Mouse (Mus musculus) right cerebral cortex, postnatal 36 days (tissue): ENCODE measurements around the gene Fam53a.

Source experiments
- DNase-seq, 2 experiments: peaks; one replicate each; pipeline ENCODE4 v3.0.0; 2022; ENCODE audit warnings: low spot score in 2 of 2, mixed read lengths in 1 of 2

Fam53a gene

DNA sequence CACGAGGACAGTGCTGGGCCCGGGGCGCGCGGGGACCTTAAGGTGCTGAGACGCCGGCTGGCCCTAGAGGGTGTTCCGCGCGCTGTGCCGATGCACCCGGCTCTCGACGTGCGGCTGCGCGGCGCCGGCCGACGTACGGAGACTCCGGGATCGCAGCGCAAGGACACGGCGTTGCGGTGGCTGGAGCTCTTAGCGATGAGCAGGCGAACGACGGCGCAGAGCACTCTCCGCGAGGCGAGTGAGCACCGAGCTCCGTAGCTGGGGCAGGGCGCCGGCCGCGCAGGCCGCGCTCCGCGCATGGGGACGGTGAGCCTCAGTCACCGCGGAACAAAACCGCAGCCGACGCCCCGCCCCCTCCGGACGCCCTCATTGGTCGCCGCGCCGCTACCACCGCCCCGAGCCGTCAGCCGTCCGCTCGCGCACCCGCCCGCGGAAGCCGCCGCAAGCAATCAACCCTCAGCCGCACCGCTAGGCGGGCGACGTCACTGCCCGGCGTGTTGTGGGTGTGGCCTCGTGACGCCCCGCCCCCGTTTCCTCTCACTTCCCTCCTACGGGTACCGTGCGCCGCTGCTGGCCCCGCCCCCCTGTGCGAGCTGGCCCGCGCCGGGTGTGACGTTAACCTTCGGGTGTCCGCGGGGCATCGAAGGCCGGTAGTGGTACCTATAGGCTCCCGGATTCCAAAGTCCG, at the start of gene Fam53a, which contains the start of gene Gm9903:
TSS of gene Fam53a (minus strand) at position 335 of the 687 bp plus-strand sequence.
TSS of gene Gm9903 (plus strand) at position 625 of the 687 bp plus-strand sequence.
- DNase-seq = peak; percentile 99

DNA sequence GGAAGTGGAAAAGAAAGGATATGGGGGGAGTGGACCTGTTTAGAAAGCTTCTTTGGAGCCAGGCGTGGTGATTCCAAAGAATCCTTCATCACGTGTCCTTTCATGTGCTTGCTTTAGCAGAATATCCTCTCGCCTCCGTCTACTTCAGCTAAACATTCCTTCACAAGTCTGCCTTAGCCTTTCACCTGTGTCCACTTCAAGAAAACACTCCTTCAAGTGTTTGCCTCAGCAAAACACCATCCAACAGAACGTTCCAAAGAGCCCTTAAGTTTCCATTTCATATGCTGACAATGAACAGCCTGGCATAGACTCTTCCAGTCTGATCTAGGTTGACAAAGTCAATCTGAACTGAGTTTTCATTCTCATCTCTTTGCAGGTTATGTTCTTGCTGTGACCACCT, 48.8 kb upstream of the Fam53a start:
- no peak for DNase-seq

DNA sequence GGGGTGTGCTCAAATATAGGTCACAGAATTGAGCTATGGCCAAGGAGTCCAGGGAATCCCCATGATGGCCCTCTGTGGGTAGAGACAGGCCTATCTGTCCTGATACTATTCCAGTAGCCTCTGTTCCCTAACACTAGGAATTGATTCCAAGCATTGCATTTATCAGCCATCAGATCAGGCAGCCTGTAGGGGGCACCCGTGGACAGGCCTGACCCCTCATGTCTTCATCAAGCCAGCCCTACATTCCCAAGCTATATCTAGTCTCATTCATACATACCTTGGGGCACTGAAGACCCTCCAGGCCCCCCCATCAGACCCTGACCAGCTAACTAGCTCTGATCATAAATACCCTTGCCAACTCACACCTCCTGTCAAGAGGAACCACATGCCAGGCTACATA, 46.5 kb upstream of the Fam53a start:
- peak in 1 of 2 experiments; percentile 32 for DNase-seq

DNA sequence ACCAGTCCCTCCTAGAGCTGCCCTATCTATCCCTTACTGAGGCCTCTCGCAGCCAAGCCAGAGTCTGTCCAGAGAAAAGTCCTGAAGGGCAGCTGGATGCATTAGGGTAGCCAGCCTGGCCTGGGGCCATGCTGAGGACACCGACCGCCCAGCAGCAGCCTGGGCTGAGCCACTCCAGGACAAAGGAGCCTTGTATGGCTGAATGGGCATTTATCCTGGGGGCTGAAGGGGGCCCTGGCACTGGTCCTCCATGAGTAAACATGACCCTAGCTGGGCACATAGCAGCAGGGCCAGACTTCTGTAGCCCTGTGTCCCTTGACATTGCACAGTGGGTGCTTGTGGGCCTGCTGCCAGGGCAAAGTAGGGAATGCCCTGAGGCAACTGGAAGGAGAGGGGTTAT, 45.0 kb upstream of the Fam53a start:
- peak; percentile 42 to 43 for DNase-seq

DNA sequence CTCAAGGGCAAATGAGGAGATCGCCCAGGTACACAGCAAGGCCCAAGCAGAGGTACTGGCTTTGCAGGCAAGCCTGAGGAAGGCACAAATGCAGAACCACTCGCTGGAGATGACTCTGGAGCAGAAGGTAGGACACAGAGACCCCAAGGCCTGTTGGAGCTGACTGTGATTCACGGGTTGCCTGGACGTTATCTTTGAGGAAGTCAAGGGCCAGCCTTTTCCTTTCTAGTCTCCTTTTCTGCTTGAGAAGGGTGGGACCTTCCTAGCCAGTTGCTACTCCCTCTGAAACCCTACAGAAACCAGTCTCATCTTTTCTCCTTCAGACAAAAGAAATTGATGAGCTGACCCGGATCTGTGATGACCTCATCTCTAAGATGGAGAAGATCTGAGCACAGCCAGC, 42.2 kb upstream of the Fam53a start:
- no peak for DNase-seq

DNA sequence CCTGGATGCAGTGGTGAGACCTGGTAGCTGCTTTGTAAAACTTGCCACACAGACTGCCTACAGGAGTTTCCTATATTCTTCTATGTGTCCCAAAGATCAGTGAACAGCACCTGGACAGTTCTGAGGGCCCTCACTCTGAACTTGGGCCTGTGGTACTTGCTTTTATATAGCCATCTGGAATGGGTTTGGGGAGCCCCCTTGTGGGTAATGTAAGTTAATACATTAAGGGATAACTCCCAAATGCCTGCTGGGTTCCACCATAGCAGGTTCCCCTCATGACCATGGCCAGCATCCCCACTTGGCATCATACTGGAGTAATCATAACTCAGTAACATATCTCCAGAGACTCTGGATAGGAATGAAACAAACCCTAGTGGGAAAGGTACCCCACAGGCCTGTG, 38.8 kb upstream of the Fam53a start:
- no peak for DNase-seq

DNA sequence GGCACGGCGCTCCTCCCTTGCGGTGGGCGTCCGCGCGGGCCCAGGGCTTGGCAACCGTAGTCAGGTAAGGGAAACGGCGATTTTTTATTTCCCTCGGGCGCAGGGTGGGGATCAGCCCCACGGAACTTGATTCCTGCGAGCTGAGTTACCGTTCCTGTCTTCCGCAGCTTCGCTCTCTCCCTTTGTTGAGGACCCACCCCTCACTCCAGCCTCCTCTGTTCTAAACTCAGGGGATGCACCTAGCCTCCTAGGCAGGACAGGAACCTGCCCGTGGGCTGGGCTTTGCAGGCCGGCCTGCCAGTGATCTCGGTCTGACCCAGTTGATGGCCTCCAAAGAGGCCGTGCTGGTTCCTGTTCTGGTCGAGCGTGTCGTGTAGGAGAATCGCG, 29.2 kb upstream of the Fam53a start:
- DNase-seq = no peak

DNA sequence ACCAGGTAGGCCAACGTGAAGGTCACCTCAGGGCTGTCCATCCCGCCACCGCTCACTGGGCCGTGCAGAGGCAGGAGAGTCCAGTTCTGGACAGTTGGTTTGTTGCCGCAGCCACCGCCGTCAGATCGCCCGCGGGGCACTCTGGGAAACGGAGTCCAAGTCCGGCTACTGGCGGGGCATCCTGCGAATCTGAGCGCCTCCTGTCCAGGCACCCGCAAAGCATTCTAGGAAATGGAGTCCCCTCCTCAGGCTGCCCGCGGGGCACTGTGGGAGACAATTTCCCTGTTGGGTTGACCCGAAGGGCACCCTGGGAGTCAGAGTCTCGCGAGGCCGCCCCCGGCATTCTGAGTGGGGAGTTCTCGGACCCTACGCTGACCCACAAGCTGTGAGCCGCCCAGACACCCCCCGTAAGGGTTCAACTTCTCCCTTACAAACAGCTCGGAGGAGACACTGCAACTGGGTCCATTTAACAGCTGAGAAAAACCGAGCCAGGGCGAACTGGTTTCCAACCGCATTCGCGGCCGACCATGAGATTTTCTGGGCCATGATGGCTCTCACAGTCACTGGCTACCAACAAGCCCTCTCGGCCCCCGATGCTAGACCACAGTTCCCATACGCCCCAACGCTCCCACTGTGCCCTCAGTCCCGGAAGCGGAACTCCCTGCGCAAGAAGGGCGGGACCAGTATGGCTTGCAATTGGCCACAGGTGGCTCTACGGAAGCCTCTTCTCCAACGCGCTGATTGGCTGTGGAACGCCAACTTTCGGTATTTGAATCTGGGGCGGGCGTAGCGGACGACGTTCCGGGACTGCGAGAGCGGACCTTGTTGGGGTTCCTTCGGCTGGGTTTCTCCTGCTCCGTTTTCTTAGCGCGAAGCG, 28.6 kb upstream of the Fam53a start, which contains the start of the genes Tacc3 and Tmem129:
TSS of gene Tacc3 (plus strand) at position 342 of the 877 bp plus-strand sequence.
TSS of gene Tmem129 (minus strand) at position 630 of the 877 bp plus-strand sequence.
- DNase-seq = peak; percentile 99

DNA sequence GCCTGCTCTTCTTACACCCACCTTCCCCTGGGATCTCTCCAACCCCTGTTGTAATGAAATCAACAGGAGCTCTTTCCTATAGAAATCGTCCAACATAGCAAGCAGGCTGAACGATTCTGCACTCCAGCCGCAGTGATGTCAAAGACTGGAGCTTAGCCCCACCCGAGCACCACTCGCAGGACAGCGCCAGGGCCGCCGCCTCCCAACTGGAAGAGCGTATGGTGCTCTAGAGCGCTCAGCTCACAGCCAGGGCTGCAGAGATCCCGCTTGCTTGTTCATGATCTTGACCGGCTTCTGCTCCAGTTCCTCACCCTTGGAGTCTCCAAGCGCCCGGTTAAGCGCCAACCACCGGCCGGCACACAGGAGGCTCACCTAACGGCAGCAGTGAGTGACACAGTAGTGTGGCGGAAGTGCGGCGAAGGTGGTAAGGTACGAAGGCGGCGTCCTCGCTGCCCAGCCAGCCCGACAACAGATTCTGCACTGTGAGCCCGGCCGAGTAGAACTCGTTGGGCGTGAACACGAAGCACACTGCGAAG, 27.9 kb upstream of the Fam53a start:
- no peak for DNase-seq

DNA sequence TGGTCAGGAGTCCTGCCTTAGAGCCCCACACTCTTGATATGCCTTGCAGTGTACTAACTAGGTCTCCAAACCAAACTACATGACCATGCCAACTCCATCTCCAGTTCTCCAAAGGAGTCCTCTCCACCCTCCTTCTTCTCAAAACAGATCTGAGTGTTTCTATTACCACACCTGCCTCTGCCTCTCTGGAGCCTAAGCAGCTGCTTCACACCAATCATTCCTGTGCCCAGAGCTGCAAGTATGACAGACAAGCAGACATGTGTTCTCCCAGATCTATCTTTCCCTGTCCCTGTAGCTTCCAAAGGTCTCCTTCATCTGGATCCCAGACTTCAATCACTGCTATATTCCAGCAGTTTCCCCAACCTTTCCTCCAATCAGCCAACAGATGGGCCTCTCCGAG, 27.3 kb upstream of the Fam53a start:
- no peak for DNase-seq

DNA sequence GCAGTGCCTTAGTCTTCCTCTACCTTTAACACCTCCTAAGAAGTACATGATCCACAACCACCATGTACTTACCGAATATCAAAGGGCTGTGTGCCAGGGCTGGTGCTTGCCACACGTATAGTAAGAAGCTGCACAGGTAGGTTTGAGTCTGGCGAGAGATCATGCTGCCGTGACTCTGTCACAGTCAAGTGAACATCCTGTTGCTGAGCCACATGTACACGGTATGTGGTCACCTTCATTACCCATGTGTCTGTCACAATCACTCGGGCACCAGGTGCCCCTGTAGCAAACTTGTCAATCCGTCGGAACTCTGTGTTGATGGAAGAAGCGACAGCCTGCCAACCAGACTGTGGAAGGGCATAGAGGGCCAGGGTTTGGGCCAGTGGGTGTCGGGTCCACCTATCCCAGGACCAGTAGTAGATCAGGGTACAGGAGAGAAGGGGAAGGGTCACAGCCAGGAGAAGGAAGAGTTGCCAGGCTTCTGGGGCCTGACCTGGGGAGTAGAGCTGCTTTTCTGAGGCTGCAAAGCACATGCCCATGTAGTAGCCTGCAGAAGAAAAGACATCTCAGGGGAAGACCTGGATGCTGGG, 25.9 kb upstream of the Fam53a start:
- no peak for DNase-seq

DNA sequence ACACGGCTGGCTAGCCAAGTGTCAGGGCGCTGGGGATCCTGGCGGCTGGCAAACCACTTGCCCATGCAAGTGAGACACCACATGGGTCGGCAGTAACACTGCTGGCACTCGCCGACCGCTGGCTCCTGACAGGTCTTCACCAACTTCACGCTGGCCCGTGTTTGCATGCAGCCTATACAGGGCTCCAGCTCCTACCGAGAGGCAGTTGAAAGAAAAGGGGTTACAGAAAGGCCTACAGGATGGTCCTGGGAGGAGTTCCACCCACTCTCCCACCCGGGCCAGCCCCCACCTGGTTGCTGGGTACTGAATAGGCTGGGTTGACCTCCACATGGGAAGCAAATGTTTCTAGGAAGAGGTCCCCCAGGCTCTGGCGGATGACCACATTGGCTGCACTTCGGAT, 25.0 kb upstream of the Fam53a start:
- DNase-seq = no peak

DNA sequence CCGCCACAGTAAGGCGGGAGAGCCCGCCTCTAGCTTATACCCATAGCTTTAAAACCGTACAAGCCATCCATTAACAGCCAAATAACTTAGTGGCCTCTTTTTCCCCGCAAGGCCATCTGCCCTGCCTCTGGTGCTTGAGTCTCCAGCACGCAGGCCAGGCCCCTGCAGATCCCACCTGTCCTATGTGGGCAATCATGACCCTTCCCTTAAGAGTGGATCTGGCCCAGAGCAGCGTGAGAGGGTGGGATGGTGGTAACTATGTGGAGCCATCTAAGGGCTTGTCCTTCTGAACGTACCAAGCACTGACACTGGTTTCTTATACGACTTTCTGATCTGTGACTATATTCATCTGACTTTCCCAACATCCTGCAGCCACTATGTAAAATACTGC, 23.3 kb upstream of the Fam53a start:
- DNase-seq = no peak

DNA sequence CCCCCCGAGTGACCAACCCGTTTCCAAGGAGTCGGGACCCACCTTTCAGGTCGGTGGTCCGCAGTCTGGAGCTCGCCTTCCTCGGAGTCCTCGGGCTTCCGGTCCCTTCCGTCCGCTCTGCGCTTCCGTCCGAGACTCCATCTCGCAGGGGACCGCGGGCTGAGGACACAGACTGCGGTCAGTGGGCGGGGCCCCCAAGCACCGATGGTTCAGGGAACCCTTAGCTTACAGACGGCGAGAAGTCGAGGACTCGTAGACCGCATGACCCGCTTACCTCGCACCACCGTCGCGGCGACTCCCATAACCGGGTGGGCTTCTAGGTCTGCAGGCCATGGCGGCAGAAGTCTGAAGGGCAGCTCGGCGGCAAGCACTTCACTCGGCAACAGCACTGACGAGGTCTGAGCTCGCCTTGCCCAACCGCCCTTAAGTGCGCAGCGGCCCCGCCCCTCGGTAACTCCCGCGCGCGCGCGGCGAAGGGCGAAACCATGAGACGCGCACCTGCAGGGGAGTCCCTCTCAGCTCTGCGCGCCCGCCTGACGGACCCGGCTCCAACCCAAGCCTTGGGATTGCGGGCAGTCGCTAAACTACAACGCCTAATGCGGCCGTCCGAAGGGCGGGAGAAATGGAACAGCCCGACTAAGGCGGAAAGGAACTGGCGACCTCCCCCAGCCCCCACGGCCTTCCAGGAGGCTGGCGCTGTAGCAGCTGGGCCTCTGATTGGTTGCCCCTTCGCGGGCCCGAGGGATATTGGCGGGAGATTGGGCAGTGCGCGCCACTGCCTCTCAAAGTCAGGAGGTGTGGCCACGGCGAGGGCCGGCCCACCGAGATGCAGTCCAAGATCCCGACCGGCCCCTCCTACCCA, 22.7 kb upstream of the Fam53a start, which contains the start of gene Slbp:
TSS of gene Slbp (minus strand) at position 654 of the 862 bp plus-strand sequence.
- peak; percentile 93 to 96 for DNase-seq

DNA sequence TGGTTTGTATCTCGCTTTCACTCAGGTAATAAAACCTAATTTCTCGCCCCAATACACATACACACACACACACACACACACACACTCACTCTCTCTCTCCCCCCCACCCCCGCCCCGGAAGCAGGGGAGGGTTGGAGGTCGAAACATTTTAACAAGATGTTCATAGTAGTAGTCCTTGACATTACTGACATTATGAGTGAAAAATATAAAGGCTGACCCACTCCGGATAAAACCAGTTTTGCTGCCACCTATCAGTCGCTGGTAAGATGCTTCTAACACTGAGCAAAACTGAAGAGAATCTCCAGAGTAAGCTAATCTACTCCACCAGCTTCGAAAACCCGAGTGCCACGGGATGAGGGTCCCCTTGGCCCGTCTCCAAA, 22.1 kb upstream of the Fam53a start:
- DNase-seq = no peak

DNA sequence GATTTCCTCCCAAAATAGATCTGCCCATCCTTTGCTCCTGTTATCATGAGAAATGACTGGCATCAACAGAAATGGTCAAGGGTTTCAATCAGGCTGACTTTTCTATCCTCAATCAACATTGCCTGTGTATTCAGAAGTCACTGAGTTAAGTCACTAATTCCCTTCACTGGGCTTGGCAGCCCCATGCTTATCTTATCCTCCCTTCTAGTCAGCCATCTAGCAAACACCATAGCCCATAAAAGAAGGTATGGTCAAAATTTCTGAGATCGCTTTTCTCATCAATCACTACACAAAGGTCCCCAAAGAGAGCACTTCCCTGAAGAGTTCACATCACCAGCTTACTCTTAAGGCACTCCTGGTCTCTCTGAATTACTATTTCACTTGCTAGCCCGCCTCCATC, 21.6 kb upstream of the Fam53a start:
- DNase-seq = no peak

DNA sequence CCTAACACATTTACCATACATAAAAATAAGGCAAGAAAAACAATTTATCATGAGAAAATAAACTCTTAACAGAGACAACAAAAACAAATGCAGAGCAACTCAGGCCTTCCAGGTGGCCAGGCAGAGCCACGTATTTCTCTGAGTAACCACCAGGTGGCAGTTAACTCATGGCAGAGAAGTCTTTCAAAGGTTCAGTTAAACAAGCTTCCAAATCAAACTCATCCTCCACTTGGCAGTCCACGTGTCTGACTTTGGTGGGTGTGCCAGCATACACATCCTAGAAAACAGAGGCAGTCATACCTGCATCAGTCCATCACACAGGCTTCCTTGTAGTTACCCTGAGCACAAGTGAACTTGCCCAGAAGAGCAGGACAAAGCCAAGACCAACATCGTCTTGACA, 11.2 kb upstream of the Fam53a start:
- peak in 1 of 2 experiments; percentile 30 for DNase-seq

DNA sequence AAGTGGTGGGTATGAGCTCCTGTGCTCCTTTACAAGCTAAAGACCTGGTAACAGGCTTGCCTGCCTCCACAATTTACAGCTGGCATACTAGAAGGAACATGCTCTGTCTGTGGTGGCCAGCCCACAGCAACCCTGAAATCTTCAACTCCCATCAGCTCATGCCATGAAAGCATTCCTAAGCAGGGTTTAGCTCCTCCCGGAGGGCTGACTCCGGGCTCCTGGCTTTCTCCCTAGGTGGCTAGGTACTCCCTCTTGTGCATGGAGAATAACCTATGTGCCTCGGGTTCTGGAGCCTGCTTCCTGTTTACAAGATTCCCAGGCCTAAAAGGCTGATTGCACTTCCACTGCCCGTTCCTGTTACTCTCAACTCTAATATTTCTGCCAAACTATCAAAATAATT, 9.4 kb upstream of the Fam53a start:
- no peak for DNase-seq

DNA sequence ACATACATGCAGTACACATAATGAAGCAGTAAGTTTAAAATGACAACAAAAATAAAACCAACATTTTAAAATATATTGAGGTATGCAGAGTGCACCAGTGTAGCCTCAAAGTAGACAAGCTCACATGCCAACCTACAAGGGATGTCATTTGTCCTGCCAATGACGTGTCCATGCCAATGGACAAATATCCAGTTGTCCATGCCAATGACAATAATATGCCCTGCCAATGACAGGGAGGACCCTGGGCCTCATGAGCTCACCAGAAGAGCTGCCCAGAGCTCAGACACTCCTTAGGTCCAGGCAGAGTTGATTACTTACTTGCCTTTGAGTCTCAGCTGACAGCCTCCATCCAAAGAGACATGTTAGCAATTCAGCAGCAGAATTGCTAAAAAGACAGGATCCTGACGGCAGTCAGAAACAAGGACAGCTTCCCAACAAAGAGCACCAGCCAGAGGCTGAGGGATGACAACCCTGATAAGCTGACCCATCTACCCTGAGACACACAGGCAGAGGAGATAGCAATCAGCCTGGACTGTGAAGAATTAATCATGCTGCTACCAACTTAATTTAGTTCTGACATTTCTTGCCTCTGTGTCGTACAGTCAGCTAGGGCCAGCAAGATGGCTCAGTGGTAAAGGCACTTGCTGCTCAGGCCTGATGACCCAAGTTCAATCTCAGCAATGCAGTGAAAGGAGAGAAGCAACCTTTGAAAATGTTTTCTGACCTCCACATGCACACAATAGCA, 8.3 kb upstream of the Fam53a start:
- no peak for DNase-seq

DNA sequence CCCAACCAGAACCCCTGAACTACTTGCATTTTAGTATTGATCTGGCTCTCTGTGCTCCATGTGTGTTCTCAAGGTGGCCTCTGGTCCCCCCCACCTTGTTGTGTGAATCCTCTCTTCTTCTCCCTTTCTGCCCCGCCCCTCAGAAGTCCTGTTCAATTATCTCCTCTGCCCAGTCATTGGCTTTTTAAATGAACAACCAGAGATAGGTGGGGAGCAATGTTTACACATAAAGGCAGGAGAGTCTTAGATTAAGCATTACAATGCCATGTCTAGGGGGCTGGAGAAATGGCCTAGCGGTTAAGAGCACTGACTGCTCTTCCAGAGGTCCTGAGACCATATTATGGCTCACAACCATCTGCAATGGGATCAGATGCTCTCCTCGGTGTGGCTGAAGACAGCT, 5.9 kb upstream of the Fam53a start:
- no peak for DNase-seq

DNA sequence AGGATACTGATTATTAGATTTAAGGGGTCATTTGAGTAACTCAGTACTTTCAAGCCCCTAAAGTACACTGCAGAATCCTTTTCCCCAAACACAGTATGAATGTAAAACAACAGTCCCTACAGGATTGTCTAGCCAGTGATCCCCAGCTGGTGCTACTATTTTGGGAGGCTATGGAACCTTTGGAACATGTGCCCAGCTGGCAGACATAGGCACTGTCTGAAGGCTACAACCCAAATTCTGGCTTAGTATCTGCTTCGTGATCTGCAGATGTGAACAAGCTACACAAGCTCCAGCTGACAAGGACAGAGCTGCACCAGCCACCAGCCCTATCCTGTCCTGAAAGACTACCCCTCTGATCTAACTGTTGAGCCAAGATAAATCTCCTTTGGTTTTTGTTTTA, 3.1 kb upstream of the Fam53a start:
- no peak for DNase-seq
